Comparison of ENCODE assay signal across 30 mouse cellular contexts in the genomic region with DNA sequence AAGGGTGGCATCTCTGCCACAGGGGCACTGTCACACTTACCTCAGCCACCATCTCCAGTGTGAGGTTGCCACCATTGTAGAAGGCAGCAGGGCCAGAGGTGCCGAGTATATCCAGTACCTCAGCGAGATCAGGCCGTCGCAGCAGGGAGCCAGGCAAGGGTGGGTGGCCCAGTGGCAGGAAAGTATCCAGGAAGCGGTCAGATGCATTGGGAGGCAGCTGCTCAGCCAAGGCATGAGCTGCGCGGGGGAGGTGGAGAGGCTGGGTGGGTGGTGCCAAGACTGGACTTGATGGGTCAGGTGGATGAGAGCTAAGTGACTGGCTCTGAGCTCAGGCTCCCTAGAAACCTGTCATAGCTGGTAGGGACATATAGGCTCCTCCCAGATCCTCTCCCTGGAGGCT. TPM values are rescaled to one million over a fixed set of nuclear protein-coding genes. Genes with fewer than 3 reads are reported as not detected.
DNase-seq lines count a peak whose midpoint lies in the region; ATAC-seq lines count a peak whose summit lies in the region.
"Had no signal": no experiment of that assay in that cellular context is flagged by ENCODE, and none has a peak within 500 bp of the region (broad histone marks: within the 10 kb centered on the region; RNA-seq: fewer than 3 reads in every experiment).

No protein-coding gene starts in this region.

- ATAC-seq in kidney, embryonic 16.5 days (ENCODE audit: low FRiP score, low TSS enrichment): no peak
- ATAC-seq in erythroblast, adult 5-6 weeks (replicated peaks; ENCODE audit: low FRiP score, poor library complexity, severe bottlenecking): 0 out of 2 replicates have a peak, but pooled peaks have one; percentile 33
- ATAC-seq in hindbrain, embryonic 14.5 days (ENCODE audit: low FRiP score): no peak
- ATAC-seq: forebrain, embryonic 14.5 days; intestine, embryonic 16.5 days; midbrain, embryonic 16.5 days had no signal

- no peaks in the 10 kb centered on the region for H3K27me3 ChIP-seq in kidney, embryonic 16.5 days (ENCODE audit: insufficient read depth, low read length)
- H3K27me3 ChIP-seq in hindbrain, embryonic 14.5 days (ENCODE audit: control insufficient read depth, insufficient read depth, low read length): no peaks in the 10 kb centered on the region
- H3K27me3 ChIP-seq: CH12.LX; heart, embryonic 15.5 days; hindbrain, embryonic 12.5 days; liver, embryonic 15.5 days had no signal

- no peaks in the 10 kb centered on the region for H3K4me1 ChIP-seq in kidney, embryonic 16.5 days (ENCODE audit: insufficient read depth, low read length)
- H3K4me1 ChIP-seq in hindbrain, embryonic 14.5 days (replicated peaks; ENCODE audit: control insufficient read depth, insufficient read depth, low read length): no peaks in the 10 kb centered on the region; the same call in 1 of the 2 replicates
- H3K4me1 ChIP-seq: liver, embryonic 15.5 days had no signal

- H3K4me3 ChIP-seq in kidney, embryonic 16.5 days (ENCODE audit: low read length): no peak overlapping the region
- no peak overlapping the region for H3K4me3 ChIP-seq in hindbrain, embryonic 14.5 days (replicated peaks; ENCODE audit: low read length)
- H3K4me3 ChIP-seq: heart, embryonic 10.5 days; heart, embryonic 15.5 days; hindbrain, embryonic 12.5 days; layer of hippocampus, adult 2 months; liver, embryonic 15.5 days had no signal

- H3K4me2 ChIP-seq in kidney, embryonic 16.5 days (replicated peaks; ENCODE audit: low read depth, low read length): no peak overlapping the region
- no peak overlapping the region for H3K4me2 ChIP-seq in hindbrain, embryonic 14.5 days (replicated peaks)
- H3K4me2 ChIP-seq: heart, embryonic 15.5 days; hindbrain, embryonic 12.5 days; liver, embryonic 15.5 days; lung, embryonic 14.5 days; midbrain, embryonic 11.5 days had no signal

- H3K9ac ChIP-seq in kidney, embryonic 16.5 days (replicated peaks; ENCODE audit: low read length): no peak overlapping the region
- H3K9ac ChIP-seq in hindbrain, embryonic 14.5 days: no peak overlapping the region
- H3K9ac ChIP-seq: heart, embryonic 15.5 days; hindbrain, embryonic 12.5 days; liver, embryonic 15.5 days; lung, embryonic 14.5 days had no signal

- no peaks in the 10 kb centered on the region for H3K9me3 ChIP-seq in kidney, embryonic 16.5 days (ENCODE audit: low read length)
- no peaks in the 10 kb centered on the region for H3K9me3 ChIP-seq in hindbrain, embryonic 14.5 days (ENCODE audit: control insufficient read depth, low read length)
- H3K9me3 ChIP-seq: heart, embryonic 10.5 days; heart, embryonic 15.5 days; hindbrain, embryonic 12.5 days; liver, embryonic 15.5 days had no signal

- peak; percentile 13 to 37 for DNase-seq in kidney, postnatal 4 days
- DNase-seq in ovary, postnatal 36 days (ENCODE audit: low spot score): peak; percentile 25
- DNase-seq in ovary, adult 18-20 months (ENCODE audit: low spot score): no peak
- DNase-seq in ZHBTc4 (ENCODE audit: low read depth, low spot score): peak; percentile 28
- DNase-seq in hindbrain, embryonic 14.5 days (ENCODE audit: low spot score): no peak
- DNase-seq: adrenal gland, adult 8-10 months; cerebellum, adult 8-10 months; cerebellum, postnatal 36 days; gastrocnemius, postnatal 10 days; heart, postnatal 36 days; kidney, adult 9 months; kidney, postnatal 25 days; lung, embryonic 14.5 days; lung, postnatal 14 days; retina, postnatal 1 day; thymus, postnatal 14 days had no signal

- no peaks in the 10 kb centered on the region for H3K36me3 ChIP-seq in kidney, embryonic 16.5 days (ENCODE audit: insufficient read depth, low read length)
- peaks cover 83% of the 10 kb centered on the region for H3K36me3 ChIP-seq in hindbrain, embryonic 14.5 days (replicated peaks; ENCODE audit: control insufficient read depth, insufficient read depth)
- H3K36me3 ChIP-seq: heart, embryonic 15.5 days; liver, embryonic 15.5 days had no signal

- H3K27ac ChIP-seq in kidney, embryonic 16.5 days (ENCODE audit: low read length): no peak overlapping the region
- no peak overlapping the region for H3K27ac ChIP-seq in hindbrain, embryonic 14.5 days
- H3K27ac ChIP-seq: heart, embryonic 10.5 days; heart, embryonic 15.5 days; hindbrain, embryonic 12.5 days; layer of hippocampus, adult 2 months; liver, embryonic 15.5 days had no signal

- WGBS in kidney, embryonic 16.5 days: 63% methylated on average over 7 of the region's 7 CpGs
- 83% methylated on average over 7 of the region's 7 CpGs for WGBS in hindbrain, embryonic 14.5 days

RNA-seq across cellular contexts. Expression of a gene that starts 15.2 kb away (rescaled TPM):
- polyA plus RNA-seq in kidney, embryonic 16.5 days (2015; fragmentation: Nextera tagmentation; extraction: Ambion mirVana): 14.7 and 16.0 TPM in 2 replicates
- total RNA-seq in erythroblast, adult 5-6 weeks (2015; ENCODE audit: low replicate concordance): 3.5 and 10.0 TPM in 2 replicates
- total RNA-seq in erythroblast, adult 5-6 weeks (2017; ENCODE audit: low replicate concordance): 16.4 and 20.1 TPM in 2 replicates
- polyA plus RNA-seq in hindbrain, embryonic 14.5 days (2014; fragmentation: Nextera tagmentation; extraction: Ambion mirVana): 25.3 and 28.5 TPM in 2 replicates

RNA-seq across cellular contexts. Expression of a gene that starts 15.4 kb away (rescaled TPM):
- 3.7 and 3.9 TPM in 2 replicates for polyA plus RNA-seq in kidney, embryonic 16.5 days (2015; fragmentation: Nextera tagmentation; extraction: Ambion mirVana)
- total RNA-seq in erythroblast, adult 5-6 weeks (2015; ENCODE audit: low replicate concordance): not detected in 2 replicates
- total RNA-seq in erythroblast, adult 5-6 weeks (2017; ENCODE audit: low replicate concordance): not detected in 2 replicates
- polyA plus RNA-seq in hindbrain, embryonic 14.5 days (2014; fragmentation: Nextera tagmentation; extraction: Ambion mirVana): 39.9 and 48.5 TPM in 2 replicates
- total RNA-seq: granulocyte monocyte progenitor cell, adult 5-6 weeks; neutrophil, adult 5-6 weeks had no signal

RNA-seq across cellular contexts. Expression of a gene that starts 28.9 kb away (rescaled TPM):
- polyA plus RNA-seq in kidney, embryonic 16.5 days (2015; fragmentation: Nextera tagmentation; extraction: Ambion mirVana): 14.2 and 16.1 TPM in 2 replicates
- 29.6 and 35.9 TPM in 2 replicates for total RNA-seq in erythroblast, adult 5-6 weeks (2015; ENCODE audit: low replicate concordance)
- total RNA-seq in erythroblast, adult 5-6 weeks (2017; ENCODE audit: low replicate concordance): 7.2 and 13.7 TPM in 2 replicates
- polyA plus RNA-seq in hindbrain, embryonic 14.5 days (2014; fragmentation: Nextera tagmentation; extraction: Ambion mirVana): 32.0 and 33.0 TPM in 2 replicates

Comparison
In these comparisons a context has a peak if more than half of its experiments do, and no peak if none do; other contexts are left out.
1. DNase-seq: peak in kidney, postnatal 4 days (2 of 2), ovary, postnatal 36 days (single experiment) and ZHBTc4 (single experiment); none in ovary, adult 18-20 months (single experiment) and hindbrain, embryonic 14.5 days (single experiment).